7 mouse cellular contexts compared by ENCODE assay signal in the genomic region with DNA sequence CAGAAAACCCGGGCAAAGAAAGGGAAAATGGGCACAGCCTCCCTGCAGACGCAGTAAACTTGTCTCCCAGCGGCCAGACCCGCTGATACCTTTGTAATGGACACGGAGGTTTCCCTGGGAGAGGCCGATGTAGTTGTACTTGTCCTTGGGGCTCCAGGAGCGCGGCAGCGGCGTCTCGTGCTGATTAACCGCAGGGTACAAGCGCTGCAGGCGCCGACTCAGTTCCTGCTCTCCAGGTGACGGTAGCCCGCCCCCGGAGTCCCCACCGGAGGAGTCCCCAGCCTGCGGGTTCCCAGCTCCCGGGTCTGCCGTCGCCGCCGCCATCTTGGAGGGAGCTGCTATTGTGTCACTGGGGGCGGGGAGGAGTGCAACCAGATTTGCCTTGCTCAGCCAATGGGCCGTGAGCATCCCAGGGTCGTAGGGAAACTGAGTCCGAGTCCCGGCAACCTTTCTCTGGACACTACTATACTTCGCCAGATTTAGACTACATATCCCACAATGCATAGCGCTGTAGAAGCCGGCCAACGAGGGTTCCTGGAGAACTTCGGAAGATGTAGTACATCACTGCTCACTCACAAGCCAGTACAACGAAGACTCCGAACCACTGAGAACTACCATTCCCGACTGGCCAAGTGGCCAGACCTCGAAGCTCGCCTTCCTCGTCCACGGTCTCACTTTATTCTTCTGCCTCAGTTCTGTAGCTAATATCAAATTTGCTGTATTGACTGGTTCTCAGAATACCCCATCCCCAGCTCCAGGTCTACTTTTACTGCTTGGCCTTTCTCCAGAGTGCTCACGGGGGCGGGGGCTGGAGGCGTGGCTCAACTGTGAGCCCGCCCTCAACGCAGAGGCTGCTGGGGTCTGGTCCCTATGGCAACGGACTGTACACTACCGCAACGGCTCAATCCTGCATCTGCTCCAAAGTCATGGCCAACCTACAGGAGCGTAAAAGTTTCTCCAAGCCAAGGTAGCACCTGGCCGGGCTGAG. TPM values are rescaled to one million over a fixed set of nuclear protein-coding genes. Genes with fewer than 3 reads are reported as not detected.
A peak's percentile ranks its signal among the peaks of the same experiment; 100 is the strongest.
DNase-seq lines count a peak whose midpoint lies in the region; ATAC-seq lines count a peak whose summit lies in the region.

Ranbp10 (minus strand) TSS at position 490 of the 988 bp plus-strand sequence.
Tsnaxip1 (plus strand) TSS at position 871 of the 988 bp plus-strand sequence.

- H3K4me2 ChIP-seq in intestine, embryonic 15.5 days (replicated peaks): peak within 1 kb of the TSS; percentile 73

- WGBS in intestine, embryonic 15.5 days: 0% methylated on average over 52 of the region's 52 CpGs
- under 1% methylated on average over 52 of the region's 52 CpGs for WGBS in midbrain, embryonic 10.5 days

- no peaks in the 10 kb centered on the region for H3K9me3 ChIP-seq in intestine, embryonic 15.5 days
- H3K9me3 ChIP-seq in midbrain, embryonic 10.5 days (replicated peaks): no peaks in the 10 kb centered on the region

- peak within 1 kb of the TSS; percentile 94 for H3K9ac ChIP-seq in intestine, embryonic 15.5 days

- peak within 1 kb of the TSS; percentile 83 for H3K4me3 ChIP-seq in intestine, embryonic 15.5 days (replicated peaks)
- peak within 1 kb of the TSS; percentile 97 for H3K4me3 ChIP-seq in midbrain, embryonic 10.5 days

- intact Hi-C loops in gastrocnemius, postnatal 36 days (cut with DNase I): loop anchor here (2.0 kb wide), 1 partner anchor 34 kb away; the partner anchor contains the start of gene Nutf2
- intact Hi-C loops in left cerebral cortex, postnatal 25 days (cut with DNase I): loop anchor here (5.0 kb wide), 1 partner anchor 115 kb away; no protein-coding TSS in a partner anchor

- H3K4me1 ChIP-seq in intestine, embryonic 15.5 days (replicated peaks): peaks cover 9% of the 10 kb centered on the region; the same call in 1 of the 2 replicates
- peaks cover 20% of the 10 kb centered on the region for H3K4me1 ChIP-seq in midbrain, embryonic 10.5 days

- peak within 1 kb of the TSS; percentile 72 for H3K27ac ChIP-seq in intestine, embryonic 15.5 days
- peak within 1 kb of the TSS; percentile 94 for H3K27ac ChIP-seq in midbrain, embryonic 10.5 days (replicated peaks)

- peak; percentile 97 for DNase-seq in adrenal gland, adult 2 months
- peak; percentile 98 for DNase-seq in embryo, embryonic 11.5 days (ENCODE audit: low read depth, low spot score)
- peak; percentile 88 to 94 for DNase-seq in gastrocnemius, postnatal 36 days
- peak; percentile 98 to 100 for DNase-seq in left cerebral cortex, postnatal 25 days (ENCODE audit: low spot score in 2 of 2)
- peak; percentile 96 for DNase-seq in midbrain, embryonic 10.5 days (ENCODE audit: low spot score)
- DNase-seq in right cerebral cortex, postnatal 4 days: peak; percentile 91

- peak; percentile 99 for ATAC-seq in intestine, embryonic 15.5 days

- peaks cover 7% of the 10 kb centered on the region for H3K36me3 ChIP-seq in intestine, embryonic 15.5 days
- peaks cover 38% of the 10 kb centered on the region for H3K36me3 ChIP-seq in midbrain, embryonic 10.5 days

- H3K27me3 ChIP-seq in intestine, embryonic 15.5 days (replicated peaks): no peaks in the 10 kb centered on the region
- no peaks in the 10 kb centered on the region for H3K27me3 ChIP-seq in midbrain, embryonic 10.5 days (ENCODE audit: low read depth, poor library complexity, severe bottlenecking)

RNA-seq across cellular contexts. Expression of gene Ranbp10, which starts in this region (rescaled TPM):
- 10 to 100 TPM; 19.7 to 23.6 TPM for total RNA-seq in adrenal gland, adult 2 months (2021)
- 22.2 and 27.3 TPM in 2 replicates for polyA plus RNA-seq in adrenal gland, adult 2 months (2012; rRNA removed)
- 10 to 100 TPM; 19.7 to 22.0 TPM for total RNA-seq in gastrocnemius, postnatal 36 days (2021)
- polyA plus RNA-seq in intestine, embryonic 15.5 days (2015; fragmentation: Nextera tagmentation; extraction: Ambion mirVana): 8.5 and 8.9 TPM in 2 replicates
- 10 to 100 TPM; 24.4 to 25.8 TPM for total RNA-seq in left cerebral cortex, postnatal 25 days (2021)
- 9.6 and 11.4 TPM in 2 replicates for polyA plus RNA-seq in midbrain, embryonic 10.5 days (2016; fragmentation: Nextera tagmentation; extraction: Ambion mirVana)

RNA-seq across cellular contexts. Expression of gene Tsnaxip1, which starts in this region (rescaled TPM):
- total RNA-seq in adrenal gland, adult 2 months (2021): not detected
- polyA plus RNA-seq in adrenal gland, adult 2 months (2012; rRNA removed): not detected in 2 replicates
- total RNA-seq in gastrocnemius, postnatal 36 days (2021): not detected
- not detected in 2 replicates for polyA plus RNA-seq in intestine, embryonic 15.5 days (2015; fragmentation: Nextera tagmentation; extraction: Ambion mirVana)
- not detected for total RNA-seq in left cerebral cortex, postnatal 25 days (2021)
- polyA plus RNA-seq in midbrain, embryonic 10.5 days (2016; fragmentation: Nextera tagmentation; extraction: Ambion mirVana): 0.22 and 0.23 TPM in 2 replicates

Comparison
In these comparisons a context has a peak if more than half of its experiments do, and no peak if none do; other contexts are left out.
1. Peak in every context shown above with its lines: DNase-seq, ATAC-seq, H3K4me3 ChIP-seq and H3K27ac ChIP-seq.